Mouse (Mus musculus) heart, embryonic 15.5 days (tissue): Measurements from ENCODE around the gene Pxt1. TPM values are rescaled to one million over a fixed set of nuclear protein-coding genes. Genes with fewer than 3 reads are reported as not detected.

Source experiments
- ATAC-seq: fragments of 200-750 bp; cut with Nextera tagmentation; replicated peaks from 2 replicates; pipeline ENCODE4 v1.8.0; 2017; ENCODE audit warnings: low read depth, moderate TSS enrichment; ENCODE audit not compliant: insufficient number of reproducible peaks, insufficient read depth, low FRiP score
- H3K27ac ChIP-seq: fragments of 300-500 bp; sonication (generic); 2 replicates; pipeline ENCODE4 v1.5.1; 2015; ENCODE audit warnings: mild to moderate bottlenecking, inconsistent platforms
- H3K27me3 ChIP-seq: fragments of 300-500 bp; sonication (generic); 2 replicates; pipeline ENCODE4 v1.6.1; 2015; ENCODE audit warnings: inconsistent platforms
- H3K36me3 ChIP-seq: fragments of 300-500 bp; sonication (generic); 2 replicates; pipeline ENCODE4 v1.6.1; 2015; ENCODE audit warnings: mild to moderate bottlenecking, inconsistent platforms
- H3K4me1 ChIP-seq: fragments of 300-500 bp; sonication (generic); replicated peaks from 2 replicates; pipeline ENCODE4 v1.6.1; 2015; ENCODE audit warnings: inconsistent platforms
- H3K4me2 ChIP-seq: fragments of 300-500 bp; sonication (generic); 2 replicates; pipeline ENCODE4 v1.6.1; 2015; ENCODE audit warnings: inconsistent platforms, mild to moderate bottlenecking, moderate library complexity
- H3K4me3 ChIP-seq: fragments of 300-500 bp; sonication (generic); 2 replicates; pipeline ENCODE4 v1.5.1; 2015; ENCODE audit warnings: mild to moderate bottlenecking, inconsistent platforms
- H3K9ac ChIP-seq: fragments of 300-500 bp; sonication (generic); 2 replicates; pipeline ENCODE4 v1.6.1; 2015; ENCODE audit warnings: mild to moderate bottlenecking, inconsistent platforms
- H3K9me3 ChIP-seq: fragments of 300-500 bp; sonication (generic); replicated peaks from 2 replicates; pipeline ENCODE4 v1.6.1; 2016; ENCODE audit warnings: inconsistent platforms
- WGBS: fragments of 180-500 bp; shearing (Covaris S2); methylation state at CpG from one replicate; pipeline ENCODE4 v1.1.7; 2015; ENCODE audit warnings: mixed read lengths; 5-methylcytosine and 5-hydroxymethylcytosine counted together
- polyA plus RNA-seq: library from polyadenylated mRNA; unstranded; fragments of >200 nt; fragmentation: Nextera tagmentation; extraction: Ambion mirVana; gene quantifications from 2 replicates; pipeline ENCODE4 v1.2.1, GENCODE M21; 2015

The Pxt1 gene
- polyA plus RNA-seq, 1 experiment from 2014 or later, result not detected

DNA sequence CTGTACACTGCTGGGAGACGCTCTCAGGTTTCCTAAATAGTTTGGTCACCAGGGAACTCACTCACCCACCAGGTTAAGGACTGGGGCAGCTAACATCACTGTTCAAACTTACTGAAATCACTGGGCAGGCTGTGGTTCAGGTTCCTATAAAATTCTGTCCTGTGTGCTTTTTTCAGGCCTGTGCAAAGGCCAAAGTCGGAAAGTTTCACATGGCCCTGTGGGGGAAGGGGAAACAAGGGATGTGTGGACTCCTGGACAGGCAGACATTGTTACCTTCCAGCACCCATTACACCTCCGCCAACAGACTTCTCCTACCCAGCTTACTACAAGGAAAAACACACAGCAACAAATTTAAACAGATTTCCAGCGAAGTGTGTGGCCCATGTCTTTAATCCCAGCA lies 35.5 kb upstream of the Pxt1 start:
- Histone ChIP-seq H3K27me3 (no peaks in the 10 kb centered on the region), H3K4me1 (peaks cover 4% of the 10 kb centered on the region), H3K36me3 (peaks cover 67% of the 10 kb centered on the region), H3K27ac (no peak overlapping the region), H3K9ac (no peak overlapping the region), H3K4me2 (no peak overlapping the region), H3K4me3 (no peak overlapping the region), H3K9me3 (no peaks in the 10 kb centered on the region)
- no peak for ATAC-seq
- 84% methylated on average over 4 of the region's 4 CpGs for WGBS

GRCm38 (mm10) chr17:28970122-28970521 lies 26.5 kb upstream of the Pxt1 start:
- no peak for ATAC-seq
- no peak overlapping the region for H3K4me2 ChIP-seq
- H3K27me3 ChIP-seq, result no peaks in the 10 kb centered on the region
- H3K4me1 ChIP-seq, result no peaks in the 10 kb centered on the region
- no peaks in the 10 kb centered on the region for H3K9me3 ChIP-seq
- no peak overlapping the region for H3K4me3 ChIP-seq
- H3K36me3 ChIP-seq, result peaks cover 95% of the 10 kb centered on the region
- H3K9ac ChIP-seq, result no peak overlapping the region
- H3K27ac ChIP-seq, result no peak overlapping the region

DNA sequence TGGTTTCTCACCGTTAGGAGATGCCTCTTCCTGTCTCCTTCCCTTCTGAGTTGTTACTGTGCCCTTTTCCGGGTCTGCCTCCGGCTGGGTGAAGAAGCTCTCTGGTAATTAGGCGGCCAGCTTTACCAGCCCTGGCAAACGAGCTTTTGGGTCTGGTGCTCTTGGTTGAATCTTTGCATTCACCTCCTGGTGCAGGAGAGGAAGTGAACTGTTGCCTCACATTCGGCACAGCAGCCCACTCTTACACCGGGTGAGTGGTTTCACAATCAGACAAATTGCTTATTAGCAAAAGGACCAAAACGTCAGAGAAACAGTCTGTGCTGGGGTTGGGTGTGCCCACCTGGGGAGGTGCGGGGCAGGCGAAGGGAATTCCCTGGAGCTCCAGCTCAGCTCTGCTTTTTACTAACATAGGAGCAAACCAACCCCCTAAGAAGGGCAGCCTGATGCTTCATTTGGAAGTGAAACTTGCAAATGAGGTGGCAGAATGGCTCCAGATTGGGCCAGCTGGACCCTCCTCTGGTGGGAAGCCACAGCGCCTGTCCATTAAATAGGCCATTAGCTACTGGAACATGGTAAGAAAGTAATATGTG lies 23.5 kb upstream of the Pxt1 start:
- no peaks in the 10 kb centered on the region for H3K9me3 ChIP-seq
- H3K4me2 ChIP-seq, result no peak overlapping the region
- H3K9ac ChIP-seq, result no peak overlapping the region
- no peak overlapping the region for H3K4me3 ChIP-seq
- H3K27me3 ChIP-seq, result no peaks in the 10 kb centered on the region
- H3K36me3 ChIP-seq, result peaks cover 96% of the 10 kb centered on the region
- H3K4me1 ChIP-seq, result no peaks in the 10 kb centered on the region
- no peak for ATAC-seq
- H3K27ac ChIP-seq, result no peak overlapping the region
- WGBS, result 75% methylated on average over 11 of the region's 11 CpGs

DNA sequence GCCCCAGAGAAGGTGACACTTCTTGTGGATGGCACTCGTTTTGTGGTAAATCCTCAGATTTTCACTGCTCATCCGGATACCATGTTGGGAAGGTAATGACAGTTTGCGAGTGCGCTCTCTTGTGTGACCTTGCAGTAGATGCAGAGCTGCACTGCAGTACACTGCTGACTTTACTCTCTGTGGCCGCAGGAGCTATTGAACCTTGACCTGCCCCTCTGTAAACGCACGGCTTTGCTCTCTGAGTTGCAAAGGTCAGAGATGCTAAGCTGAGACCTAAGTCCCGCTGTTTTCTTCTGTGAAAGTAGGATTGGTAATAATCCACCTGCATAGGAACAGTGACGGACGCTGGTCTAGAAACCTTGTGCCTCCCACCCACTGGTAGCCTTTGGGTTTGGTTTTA lies 18.0 kb upstream of the Pxt1 start:
- peaks cover 3% of the 10 kb centered on the region; the same call in 1 of the 2 replicates for H3K4me1 ChIP-seq
- 89% methylated on average over 10 of the region's 10 CpGs for WGBS
- H3K36me3 ChIP-seq, result peaks cover 59% of the 10 kb centered on the region
- H3K9me3 ChIP-seq, result no peaks in the 10 kb centered on the region
- ATAC-seq, result no peak
- H3K27me3 ChIP-seq, result no peaks in the 10 kb centered on the region
- no peak overlapping the region for H3K9ac ChIP-seq
- H3K4me2 ChIP-seq, result no peak overlapping the region
- H3K27ac ChIP-seq, result no peak overlapping the region
- no peak overlapping the region for H3K4me3 ChIP-seq

DNA sequence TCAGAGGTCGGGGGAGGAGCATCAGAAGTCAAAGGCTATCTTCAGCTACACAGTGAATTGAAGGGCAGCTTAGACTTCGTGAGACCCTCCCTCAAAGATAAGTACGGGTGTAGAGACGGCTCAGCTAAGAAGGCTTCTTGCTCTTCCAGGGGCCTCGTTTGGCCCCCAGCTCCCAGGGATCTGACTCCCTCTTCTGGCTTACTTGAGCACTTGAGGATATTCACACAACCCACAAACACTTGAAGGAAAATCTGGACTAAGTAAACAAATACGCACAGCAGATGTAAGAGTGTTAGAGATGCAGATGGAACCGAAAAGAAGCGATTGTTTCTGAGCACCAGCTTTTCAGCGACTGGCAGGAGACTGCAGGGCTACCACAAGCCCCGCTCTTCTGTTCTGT lies 17.0 kb upstream of the Pxt1 start:
- 52% methylated on average over 10 of the region's 10 CpGs for WGBS
- Histone ChIP-seq H3K9ac (no peak overlapping the region), H3K4me2 (no peak overlapping the region), H3K36me3 (peaks cover 50% of the 10 kb centered on the region), H3K9me3 (no peaks in the 10 kb centered on the region), H3K4me1 (peaks cover 3% of the 10 kb centered on the region; the same call in 1 of the 2 replicates), H3K4me3 (no peak overlapping the region), H3K27me3 (no peaks in the 10 kb centered on the region), H3K27ac (no peak overlapping the region)
- no peak for ATAC-seq

- WGBS, result 87% methylated on average over 9 of the region's 9 CpGs
- H3K36me3 ChIP-seq, result no peaks in the 10 kb centered on the region
Measured at GRCm38 (mm10) chr17:28954416-28954815, 10.8 kb upstream of the Pxt1 start.

DNA sequence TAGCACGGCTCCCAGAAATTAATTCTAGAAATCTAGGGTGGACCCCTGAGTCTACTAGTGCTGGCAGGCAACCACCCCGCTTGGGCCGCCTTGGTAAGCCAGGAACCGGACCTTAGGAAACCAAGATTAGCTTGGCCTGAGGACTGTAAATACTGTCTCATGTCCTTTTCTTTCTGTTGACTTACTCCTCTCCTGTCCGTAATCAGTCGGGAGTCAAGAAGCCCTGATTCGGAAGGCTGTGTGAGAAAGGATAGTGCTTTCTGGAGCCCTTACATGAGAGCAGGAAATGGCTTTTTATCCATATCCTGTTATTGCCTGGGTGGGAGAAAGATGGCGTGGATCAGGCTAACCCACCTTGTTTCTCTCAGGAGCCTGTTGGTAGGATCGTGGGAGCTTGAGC lies 9.6 kb upstream of the Pxt1 start:
- Histone ChIP-seq H3K27me3 (no peaks in the 10 kb centered on the region), H3K4me2 (peak overlapping the region; percentile 74), H3K9me3 (no peaks in the 10 kb centered on the region), H3K4me3 (peak overlapping the region; percentile 89), H3K9ac (peak overlapping the region; percentile 89), H3K27ac (peak overlapping the region; percentile 98), H3K4me1 (peaks cover 20% of the 10 kb centered on the region), H3K36me3 (no peaks in the 10 kb centered on the region)
- ATAC-seq, result no peak
- 5% methylated on average over 9 of the region's 9 CpGs for WGBS

More at GRCm38 (mm10) chr17:28954416-28954815, 10.8 kb upstream of the Pxt1 start:
- H3K4me1 ChIP-seq, result peaks cover 20% of the 10 kb centered on the region
- H3K4me2 ChIP-seq, result peak overlapping the region; percentile 74; the same call in 1 of the 2 replicates
- ATAC-seq, result no peak
- no peak overlapping the region for H3K27ac ChIP-seq
- H3K27me3 ChIP-seq, result no peaks in the 10 kb centered on the region
- H3K9ac ChIP-seq, result no peak overlapping the region
- 0 out of 2 replicates have a peak overlapping the region, but pooled peaks have one; percentile 89 for H3K4me3 ChIP-seq
- no peaks in the 10 kb centered on the region for H3K9me3 ChIP-seq

- H3K27ac ChIP-seq, result peak within 1 kb of the TSS; percentile 98
- peak; percentile 92 for ATAC-seq
- WGBS, result 1% methylated on average over 77 of the region's 80 CpGs
- H3K9me3 ChIP-seq, result no peaks in the 10 kb centered on the region
- H3K9ac ChIP-seq, result peak within 1 kb of the TSS; percentile 89
- H3K4me2 ChIP-seq, result peak within 1 kb of the TSS; percentile 74
- peak within 1 kb of the TSS; percentile 89 for H3K4me3 ChIP-seq
- H3K4me1 ChIP-seq, result peaks cover 20% of the 10 kb centered on the region
- no peaks in the 10 kb centered on the region for H3K36me3 ChIP-seq
- H3K27me3 ChIP-seq, result no peaks in the 10 kb centered on the region
Measured at GRCm38 (mm10) chr17:28951831-28952799, 8.5 kb upstream of the Pxt1 start, which contains the start of gene Kctd20. TSS of gene Kctd20 (plus strand) at chr17:28951950.

DNA sequence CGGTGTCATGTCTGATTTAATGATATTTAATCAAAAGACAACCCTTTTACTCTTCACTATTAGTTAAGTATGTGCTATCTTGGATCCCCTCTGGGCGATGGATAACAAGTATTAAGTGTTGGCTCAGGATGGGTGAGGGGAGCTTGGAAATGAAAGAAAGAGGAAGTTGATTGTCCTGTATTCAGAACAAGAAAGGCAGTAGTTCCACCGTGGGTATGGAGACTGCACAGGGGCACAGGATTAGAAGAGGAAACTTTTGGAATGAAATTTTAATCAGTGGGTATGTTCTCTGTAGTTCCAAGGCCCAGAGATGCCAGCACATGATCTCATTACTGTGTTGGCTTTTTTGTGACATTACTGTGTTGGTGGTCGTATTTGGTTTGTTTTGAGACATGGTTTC lies 7.1 kb upstream of the Pxt1 start:
- Histone ChIP-seq H3K4me1 (peaks cover 20% of the 10 kb centered on the region), H3K27ac (no peak overlapping the region), H3K4me2 (no peak overlapping the region), H3K36me3 (no peaks in the 10 kb centered on the region), H3K9me3 (no peaks in the 10 kb centered on the region), H3K27me3 (no peaks in the 10 kb centered on the region), H3K9ac (no peak overlapping the region), H3K4me3 (no peak overlapping the region)
- WGBS, result 67% methylated on average over 4 of the region's 4 CpGs
- no peak for ATAC-seq

- Histone ChIP-seq H3K9me3 (no peaks in the 10 kb centered on the region), H3K4me1 (peaks cover 13% of the 10 kb centered on the region), H3K27me3 (no peaks in the 10 kb centered on the region), H3K9ac (no peak overlapping the region), H3K4me2 (no peak overlapping the region), H3K36me3 (no peaks in the 10 kb centered on the region), H3K4me3 (no peak overlapping the region), H3K27ac (no peak overlapping the region)
- 49% methylated on average over 4 of the region's 4 CpGs for WGBS
- ATAC-seq, result no peak
Measured at GRCm38 (mm10) chr17:28948661-28949060, 5.0 kb upstream of the Pxt1 start.

GRCm38 (mm10) chr17:28947011-28947939 lies 3.6 kb upstream of the Pxt1 start:
- H3K4me3 ChIP-seq, result no peak overlapping the region
- 89% methylated on average over 19 of the region's 19 CpGs for WGBS
- no peak overlapping the region for H3K27ac ChIP-seq
- peaks cover 6% of the 10 kb centered on the region for H3K4me1 ChIP-seq
- H3K27me3 ChIP-seq, result no peaks in the 10 kb centered on the region
- H3K4me2 ChIP-seq, result no peak overlapping the region
- no peak for ATAC-seq
- H3K9ac ChIP-seq, result no peak overlapping the region
- no peaks in the 10 kb centered on the region for H3K9me3 ChIP-seq
- H3K36me3 ChIP-seq, result no peaks in the 10 kb centered on the region
